Mouse (Mus musculus) T-helper 2 cell (primary cell): Measurements from ENCODE around the gene Ddah1.

ENCODE experiments used
- in situ Hi-C: fragments of 300-600 bp; cut with MboI, MseI; formaldehyde crosslinking; loops from one replicate; pipeline ENCODE4 v1.15.1; 2025; ENCODE audit warnings: high pct_unique_total_duplicates

Gene Ddah1

DNA sequence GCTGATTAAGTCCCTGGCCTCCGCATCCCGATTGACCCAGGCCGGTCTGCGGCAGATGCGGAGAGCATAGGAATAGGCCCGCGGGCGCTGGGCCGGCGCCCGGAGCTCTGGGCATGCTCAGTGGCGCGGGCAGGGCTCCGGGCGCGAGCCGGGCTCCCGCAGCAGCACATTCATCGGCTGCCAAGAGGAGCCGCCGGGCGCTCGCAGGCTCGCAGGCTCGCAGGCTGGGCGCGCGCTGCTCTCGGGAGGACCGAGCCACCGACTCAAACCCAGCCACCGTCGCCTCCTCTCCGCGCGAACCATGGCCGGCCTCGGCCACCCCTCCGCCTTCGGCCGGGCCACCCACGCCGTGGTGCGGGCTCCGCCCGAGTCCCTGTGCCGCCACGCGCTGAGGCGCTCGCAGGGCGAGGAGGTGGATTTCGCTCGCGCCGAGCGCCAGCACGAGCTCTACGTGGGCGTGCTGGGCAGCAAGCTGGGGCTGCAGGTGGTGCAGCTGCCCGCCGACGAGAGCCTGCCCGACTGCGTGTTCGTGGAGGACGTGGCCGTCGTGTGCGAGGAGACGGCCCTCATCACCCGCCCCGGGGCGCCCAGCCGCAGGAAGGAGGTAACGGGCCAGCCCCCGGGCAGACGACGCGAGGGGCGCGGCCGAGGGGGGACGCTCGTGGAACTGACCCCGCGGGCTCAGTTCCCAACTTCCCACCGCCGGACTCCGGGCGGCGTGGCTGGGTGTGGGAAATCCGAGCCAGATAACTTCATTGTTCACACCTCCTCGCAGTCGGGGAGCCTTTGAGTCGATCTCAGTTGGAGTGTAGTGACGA lies at the start of gene Ddah1:
TSS of gene Ddah1 (plus strand) at position 115 of the 818 bp plus-strand sequence.
- in situ Hi-C loops = no loop called here

DNA sequence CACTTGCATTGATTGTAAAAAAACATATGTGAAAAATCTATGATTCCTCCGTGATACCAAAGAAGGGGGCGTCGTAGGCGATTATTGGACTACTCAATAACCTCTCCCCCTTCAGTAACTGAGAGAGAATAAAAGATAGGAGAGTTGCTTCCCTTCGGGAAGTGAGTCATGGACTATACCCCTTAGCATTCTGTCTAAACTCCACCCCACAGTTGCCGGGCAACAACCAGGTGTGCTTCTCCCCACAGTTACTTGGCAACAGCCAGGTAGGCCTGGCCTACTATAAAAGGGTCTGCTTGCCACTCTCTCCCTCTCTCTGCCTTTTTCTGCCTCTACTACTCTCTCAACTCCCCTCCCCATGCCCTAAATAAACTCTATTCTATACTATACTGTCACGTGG lies 42.6 kb upstream of the Ddah1 start:
- in situ Hi-C loops = no loop called here

DNA sequence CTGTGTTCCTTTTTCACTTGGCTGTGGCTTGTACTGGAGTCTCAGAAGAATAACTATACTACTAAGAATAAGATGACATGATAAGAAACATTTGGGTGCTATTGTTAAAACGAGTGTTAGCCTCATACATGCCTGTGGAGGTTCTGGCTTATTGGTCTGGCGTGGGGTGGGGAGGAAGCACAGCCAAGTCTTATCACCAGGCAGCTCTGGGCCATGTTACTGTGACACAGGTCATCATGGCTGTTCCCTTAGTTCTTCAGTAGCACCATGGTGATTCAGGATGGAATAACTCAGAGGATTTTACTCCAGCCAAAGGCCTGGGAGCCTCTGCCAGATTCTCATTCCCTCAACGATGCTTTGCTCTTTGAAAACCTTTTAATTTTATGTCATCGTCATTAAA lies 38.8 kb upstream of the Ddah1 start:
- in situ Hi-C loops = no loop called here

DNA sequence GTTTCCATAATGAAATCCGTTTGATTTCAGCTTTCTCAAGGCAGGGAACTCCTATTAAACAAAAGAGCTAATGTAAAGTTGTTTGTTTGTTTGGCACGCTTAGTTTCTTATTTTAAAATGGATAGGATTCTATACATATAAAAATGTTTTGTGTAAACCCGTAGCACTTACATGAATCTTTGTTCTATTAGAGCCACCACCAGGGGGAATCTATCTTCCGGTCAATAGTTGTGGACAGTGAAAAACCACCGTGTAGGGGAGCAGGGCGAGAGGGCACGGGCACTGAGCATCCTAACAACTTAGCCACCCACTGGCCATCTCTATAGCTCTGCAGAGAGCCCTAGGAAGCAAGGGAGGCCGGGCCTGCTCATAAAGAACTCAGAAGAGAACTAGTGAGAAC lies 33.4 kb upstream of the Ddah1 start:
- in situ Hi-C loops = no loop called here

DNA sequence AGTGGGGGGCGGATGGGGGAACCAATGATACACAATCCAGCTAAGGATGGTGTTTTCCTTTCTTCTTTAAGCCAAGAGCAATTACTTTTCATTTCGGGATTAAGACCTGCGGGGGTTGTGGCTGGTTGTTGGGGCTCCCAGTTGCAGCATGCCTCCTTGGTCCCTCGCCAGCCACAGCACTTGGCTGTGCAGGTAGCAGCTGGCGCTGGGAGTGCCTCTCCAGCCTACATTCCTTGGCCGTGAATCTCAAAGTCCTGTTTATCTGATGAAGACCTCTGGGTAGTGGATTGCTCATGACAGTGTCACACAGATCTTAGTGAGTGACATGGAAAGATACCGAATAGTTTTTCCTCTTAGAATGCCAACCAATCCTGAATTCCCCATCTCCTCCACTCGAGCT lies 30.1 kb upstream of the Ddah1 start:
- in situ Hi-C loops = no loop called here

DNA sequence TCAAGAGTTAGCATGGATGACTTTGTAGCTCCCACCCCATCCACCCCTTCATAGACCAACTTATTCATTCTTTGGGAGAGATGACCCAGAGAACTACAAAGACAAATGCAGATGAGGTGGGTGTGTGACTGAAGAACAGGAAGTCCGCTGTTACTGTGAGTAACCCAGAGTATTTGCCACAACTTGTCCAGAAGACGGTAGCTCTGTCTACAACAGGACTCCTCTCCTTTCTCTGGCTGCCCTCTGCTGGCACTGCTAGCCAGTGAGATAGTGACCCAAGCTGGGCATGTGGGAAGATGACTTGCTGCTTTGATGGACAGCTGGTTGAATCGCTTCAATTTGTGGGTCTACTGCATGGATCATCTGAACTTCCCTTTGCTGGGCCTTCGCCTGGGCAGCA lies 28.9 kb upstream of the Ddah1 start:
- in situ Hi-C loops = no loop called here

DNA sequence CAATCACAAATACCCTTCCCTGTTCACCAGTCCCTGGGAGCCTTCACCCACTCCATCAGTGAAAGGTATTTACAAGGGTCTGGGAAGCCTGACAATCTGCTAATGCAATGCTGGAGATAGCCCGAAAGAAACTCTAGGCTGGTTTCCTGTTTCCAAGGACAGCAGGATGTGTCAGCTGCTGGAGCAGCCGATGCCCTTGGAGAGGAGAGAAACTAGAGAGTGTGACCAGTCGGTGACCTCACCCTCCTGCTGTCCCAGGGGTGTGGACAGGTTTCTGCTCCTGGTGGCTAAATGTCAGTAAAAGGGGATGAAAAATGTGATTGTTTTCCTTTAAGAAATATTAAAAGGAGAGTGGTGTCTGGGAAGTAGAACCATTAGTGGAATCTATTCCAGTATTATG lies 28.4 kb upstream of the Ddah1 start:
- in situ Hi-C loops = no loop called here

DNA sequence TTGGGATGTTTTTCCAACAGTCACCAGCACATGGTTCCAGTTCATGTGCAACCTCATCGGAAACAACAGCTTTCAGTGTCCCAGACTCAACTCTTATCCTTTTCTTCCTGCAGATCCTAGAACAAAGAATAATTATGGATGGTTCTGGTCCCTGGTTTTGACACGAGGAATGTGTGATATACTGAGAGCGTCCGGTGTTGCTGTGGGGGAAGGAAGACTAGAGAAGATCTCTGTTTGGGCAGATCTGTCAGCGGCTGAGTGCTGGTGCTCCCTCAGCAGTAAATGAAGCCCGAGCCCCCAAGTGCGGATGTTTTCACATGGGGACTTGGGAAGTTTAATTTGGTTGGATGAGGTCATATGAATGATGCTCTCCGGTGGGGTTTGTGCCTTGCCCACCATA lies 23.6 kb upstream of the Ddah1 start:
- in situ Hi-C loops = no loop called here

DNA sequence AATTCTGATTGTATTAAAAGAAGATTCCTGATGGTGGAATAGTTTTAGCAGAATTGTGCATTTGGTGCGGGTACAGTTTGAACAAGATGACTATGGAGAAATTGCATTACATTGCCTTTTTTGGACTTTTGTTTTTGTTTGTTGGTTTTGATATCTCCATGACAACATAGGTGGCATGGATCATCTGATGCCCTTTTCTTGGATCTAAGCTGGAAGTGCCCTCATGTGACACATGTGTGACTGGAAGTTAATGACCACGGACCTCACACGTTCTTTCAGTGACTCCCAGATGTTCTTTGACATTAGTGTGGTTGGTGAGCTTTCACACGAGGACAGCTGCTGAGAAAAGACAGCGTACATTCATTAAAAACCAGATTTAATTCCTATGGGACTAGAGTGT lies 21.9 kb upstream of the Ddah1 start:
- in situ Hi-C loops = no loop called here

DNA sequence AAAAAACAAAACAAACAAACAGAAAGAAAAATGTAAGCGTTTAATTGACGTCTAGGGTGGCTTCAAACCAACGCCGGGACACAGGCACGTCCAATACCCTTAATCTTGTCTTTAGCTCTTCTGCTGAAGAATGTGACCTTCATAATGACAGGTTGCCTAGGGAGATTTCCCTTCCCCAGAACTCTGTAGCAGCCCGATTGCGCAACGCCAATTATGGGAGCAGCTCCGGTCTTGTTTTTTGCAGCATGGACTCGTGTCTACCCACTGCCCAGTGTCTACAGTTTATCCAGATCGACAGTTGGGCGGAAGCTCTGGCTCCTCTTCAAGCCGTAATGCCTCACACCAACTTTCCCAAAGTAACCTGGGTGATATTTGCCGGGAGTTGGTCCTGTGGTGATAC lies 19.8 kb upstream of the Ddah1 start:
- in situ Hi-C loops = no loop called here

DNA sequence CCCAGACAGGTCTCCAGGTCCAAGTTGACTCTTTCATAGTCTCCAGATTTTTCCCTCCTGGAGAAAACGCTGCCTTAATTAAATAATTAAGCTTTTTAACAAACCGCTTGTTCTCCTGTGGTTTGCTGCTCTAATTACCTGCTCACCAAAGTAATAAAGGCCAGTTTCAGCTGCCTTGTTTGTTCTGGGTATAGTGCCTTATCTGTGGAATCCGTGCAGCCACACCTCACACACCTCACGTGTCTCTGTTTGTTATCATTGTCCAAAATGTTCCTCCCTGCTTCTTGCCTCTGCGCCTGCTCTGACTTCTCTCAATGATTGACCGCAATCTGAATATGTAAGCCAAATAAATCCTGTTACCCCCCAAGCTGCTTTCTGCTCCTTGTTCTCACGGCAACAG lies 18.6 kb upstream of the Ddah1 start:
- in situ Hi-C loops = no loop called here

DNA sequence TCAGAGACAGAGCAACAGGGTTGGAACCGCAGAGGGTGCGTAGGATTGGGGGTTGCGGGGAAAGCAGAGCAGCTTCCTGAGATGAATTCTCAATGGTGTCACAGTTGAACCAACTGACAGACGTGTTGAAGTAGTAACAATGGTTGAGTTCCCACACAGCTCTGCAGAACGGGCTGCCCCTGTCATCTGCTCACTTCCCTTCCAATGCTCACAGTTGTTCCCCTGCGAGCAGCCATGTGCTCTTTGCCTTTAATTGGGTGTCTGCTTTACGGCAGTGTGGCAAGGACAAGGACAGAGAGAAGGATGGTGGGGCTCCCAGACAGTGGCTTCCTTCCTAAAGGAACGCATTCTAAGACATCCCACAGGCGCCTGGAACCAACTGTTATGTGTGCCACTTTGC lies 15.4 kb upstream of the Ddah1 start:
- in situ Hi-C loops = no loop called here

DNA sequence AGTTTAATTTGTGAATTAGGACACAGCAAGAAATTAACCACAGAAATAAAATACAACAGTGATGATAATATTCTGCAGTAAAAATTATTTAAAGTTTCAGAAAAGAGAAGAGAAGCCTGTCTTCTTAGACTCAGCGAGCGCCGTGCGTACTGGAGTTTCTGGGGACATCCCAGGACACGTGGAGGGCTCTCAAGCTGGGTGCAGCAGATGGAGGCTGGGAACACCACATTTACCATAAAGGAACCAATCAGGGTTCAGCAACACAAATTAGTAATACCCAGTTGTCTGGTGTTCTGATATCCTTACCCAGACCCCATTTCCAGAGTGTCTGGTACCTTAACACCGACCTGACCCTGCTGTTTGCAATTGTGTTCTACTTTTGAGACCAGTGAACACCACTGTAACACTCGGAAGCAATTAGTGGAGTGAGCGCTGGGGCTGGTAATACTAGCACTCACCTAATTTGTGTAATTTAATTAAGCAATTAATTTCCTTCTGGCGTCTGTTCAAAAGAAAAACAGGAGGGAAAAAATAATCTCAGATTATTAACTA lies 14.9 kb upstream of the Ddah1 start:
- in situ Hi-C loops = no loop called here

DNA sequence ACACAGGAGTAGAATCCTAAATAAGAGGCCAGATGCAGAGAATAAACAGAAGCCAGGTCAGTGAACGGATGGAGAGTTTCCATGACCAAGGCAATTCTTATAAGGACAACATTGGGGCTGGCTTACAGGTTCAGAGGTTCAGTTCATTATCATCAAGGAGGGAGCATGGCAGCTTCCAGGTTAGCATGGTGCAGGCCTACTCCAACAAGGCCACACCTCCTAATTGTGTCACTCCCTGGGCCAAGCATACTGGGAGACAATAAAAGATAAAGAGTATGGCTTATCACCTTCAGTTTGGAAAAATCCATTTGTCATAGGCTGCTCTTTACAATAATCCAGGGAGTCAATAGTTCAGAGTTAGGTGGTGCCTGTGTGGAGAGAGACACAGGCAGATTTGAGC lies 9.8 kb upstream of the Ddah1 start:
- in situ Hi-C loops = no loop called here

DNA sequence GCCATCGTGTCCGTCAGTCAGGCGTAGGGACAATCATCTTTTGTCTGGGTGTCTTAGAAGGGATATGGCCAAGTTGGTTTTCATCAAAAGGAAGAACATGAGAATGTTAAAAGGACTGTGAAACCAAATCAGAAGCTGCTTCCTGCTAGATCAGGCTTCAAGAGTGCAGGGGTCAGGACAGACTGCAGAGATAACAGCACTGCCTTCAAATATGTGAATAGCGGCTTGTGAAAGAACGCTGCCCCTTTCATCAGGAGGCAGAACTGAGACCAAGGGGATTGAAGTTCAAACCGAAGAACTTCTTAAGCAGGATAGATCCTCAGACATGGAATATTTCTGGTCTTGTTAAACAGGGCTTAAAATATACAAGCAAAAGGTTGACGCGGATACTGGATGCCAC lies 2.0 kb upstream of the Ddah1 start:
- in situ Hi-C loops = no loop called here

DNA sequence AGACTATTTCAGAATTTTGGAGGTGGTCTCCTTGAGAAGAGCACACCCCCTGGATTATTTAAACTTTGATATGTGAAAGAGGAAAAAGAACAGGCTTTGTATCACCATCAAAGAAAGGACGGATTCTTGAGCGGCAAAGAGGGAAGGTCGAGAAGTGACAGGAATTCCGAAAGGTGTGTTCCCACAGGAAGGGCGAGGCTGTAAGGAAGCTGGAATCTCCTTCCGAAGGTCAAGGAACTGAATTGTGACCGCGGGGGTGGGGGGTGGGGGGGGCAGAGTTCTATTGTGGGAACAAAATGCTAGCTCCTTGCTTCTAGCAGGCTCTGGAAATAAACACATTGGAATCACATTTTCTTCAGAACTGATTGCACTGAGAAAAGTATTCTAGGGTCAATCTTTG lies 1.3 kb upstream of the Ddah1 start:
- in situ Hi-C loops = no loop called here

DNA sequence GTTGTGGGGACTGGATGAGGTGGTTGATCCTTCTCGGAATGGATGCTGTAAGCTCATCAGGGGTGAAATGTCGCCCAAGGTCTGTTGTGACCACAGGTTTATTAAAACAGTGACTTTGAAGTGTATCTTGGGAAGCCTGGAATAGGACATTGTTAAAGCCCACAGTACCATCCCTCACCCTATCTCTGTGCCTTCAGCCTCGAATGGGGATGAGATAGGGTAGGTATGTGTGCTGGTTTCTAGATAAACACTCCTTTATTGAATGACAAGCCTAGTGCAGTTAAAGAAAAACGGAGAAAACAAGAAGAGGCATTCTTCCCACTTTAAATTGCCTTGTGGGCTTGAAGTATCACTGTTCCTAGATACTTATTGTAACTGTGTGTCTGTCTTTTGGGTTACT lies 631 bp upstream of the Ddah1 start:
- in situ Hi-C loops = no loop called here

DNA sequence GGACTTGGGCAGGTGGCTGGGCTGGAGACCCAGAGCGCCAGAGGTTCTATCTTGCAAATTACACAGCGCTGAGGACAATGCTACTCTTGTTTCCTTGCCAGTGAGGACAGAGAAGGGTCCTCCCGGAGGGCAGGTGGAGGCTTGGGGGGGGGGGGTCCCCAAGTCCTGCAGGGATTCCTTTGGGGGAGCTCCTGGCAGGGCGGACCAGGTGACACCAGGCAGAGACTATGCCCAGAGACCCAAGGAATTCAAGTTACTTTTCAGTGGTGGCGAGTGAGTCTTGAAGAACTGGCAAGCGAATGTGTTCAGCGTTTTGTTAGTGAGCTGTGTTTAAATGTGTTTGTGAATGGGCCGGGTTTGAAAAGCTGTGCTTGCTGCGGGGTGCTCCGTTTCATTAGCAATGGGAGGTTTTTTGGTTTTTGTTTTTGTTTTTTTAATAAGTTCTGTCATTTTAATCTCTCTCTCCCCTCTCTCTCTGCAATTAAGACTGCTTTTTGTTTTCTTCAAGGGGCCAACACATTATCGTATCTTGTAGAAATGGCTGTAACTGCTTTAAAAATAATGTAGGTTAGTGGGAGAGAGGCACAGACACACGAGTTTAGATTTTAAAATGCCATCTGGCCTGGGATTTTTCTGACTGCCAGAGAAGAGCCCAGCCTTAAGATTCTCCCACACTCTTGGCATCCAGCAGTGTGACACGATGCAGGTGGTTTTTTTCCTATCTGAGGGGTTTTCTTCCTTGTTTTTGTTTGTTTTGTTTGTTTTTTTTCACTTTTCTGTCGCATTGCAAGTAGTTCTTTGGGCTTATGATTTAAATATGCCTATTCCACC lies 1.1 kb downstream of the Ddah1 start:
- in situ Hi-C loops = no loop called here

DNA sequence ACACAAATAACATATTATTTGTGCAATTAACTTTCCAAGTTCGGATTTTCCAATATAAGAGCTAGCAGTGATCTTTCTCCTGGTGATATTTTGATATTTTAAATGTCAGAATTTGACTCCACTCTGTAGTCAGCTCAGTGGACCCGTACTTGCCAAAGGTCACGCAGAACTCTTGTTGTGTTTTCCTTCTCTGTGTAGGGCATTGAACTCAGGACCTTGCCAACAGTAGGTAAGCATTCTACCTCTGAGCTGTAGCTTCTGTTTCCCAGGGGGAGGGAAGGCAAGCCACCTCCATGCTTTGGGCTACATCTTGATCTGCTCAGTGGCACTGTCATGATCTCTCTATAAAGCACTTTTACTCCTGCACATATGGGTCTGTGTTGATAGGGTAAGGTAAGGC lies 2.1 kb downstream of the Ddah1 start:
- in situ Hi-C loops = no loop called here

DNA sequence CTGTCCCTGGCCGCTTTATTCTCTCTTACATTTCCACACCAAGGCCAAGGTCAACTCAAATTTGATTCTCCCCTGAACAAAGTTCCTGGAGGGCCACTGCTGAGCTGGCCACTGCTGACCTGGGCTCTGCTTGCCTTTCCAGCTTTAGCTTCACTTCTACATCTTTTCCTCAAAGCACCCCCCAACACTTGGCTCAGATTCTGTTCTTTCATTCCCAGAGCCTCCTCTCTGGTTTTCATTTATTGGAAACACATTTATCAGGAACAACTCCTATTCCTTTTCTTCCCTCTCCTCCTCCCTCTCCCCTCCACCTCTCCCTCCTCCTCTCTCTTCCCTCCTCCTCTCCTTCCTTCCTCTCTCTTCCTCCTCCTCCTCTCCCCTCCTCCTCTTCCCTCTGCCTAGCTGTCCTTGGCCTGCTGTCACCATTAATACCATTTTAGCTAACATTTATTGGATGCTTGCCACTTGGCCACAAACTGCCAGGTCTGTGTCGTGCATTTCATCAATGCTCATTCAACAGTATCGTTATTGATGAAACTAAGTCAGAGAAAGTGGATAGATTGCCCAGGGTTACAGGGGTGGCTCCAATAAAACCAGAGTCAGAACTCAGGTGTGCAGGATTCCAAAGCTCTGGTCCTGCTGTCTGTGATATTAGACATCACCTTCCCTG lies 3.2 kb downstream of the Ddah1 start:
- in situ Hi-C loops = no loop called here

DNA sequence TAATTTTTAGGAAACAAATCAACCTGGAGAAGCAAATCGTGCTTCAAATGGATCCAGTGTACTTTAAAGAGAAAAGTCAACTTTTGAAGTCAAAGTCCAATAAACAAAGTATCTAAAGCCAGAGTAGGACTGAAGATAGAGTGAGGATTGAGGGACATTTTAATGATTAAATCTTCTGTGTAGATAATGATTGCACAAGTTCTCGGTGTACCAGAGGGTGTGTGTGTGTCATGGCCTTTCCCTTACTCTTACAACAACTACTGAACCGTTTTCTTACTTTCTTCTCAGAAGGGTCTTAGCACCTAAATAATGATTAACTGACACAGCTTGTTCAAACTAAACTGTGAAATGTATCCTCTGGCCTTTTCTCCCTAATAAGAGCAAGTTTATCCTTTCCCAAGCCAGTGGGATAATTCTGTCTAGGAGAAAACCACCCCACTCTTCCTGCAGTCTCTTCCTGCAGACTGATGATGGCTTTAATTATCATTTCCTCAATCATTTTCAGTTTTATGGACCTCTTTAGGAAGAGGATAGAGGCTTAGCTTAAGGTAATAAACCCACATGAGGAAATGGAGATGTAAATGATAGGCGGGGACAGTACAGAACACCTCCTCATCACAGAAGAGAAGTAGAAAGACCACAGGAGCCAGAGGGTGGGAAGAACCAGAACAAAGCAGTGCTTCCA lies 4.6 kb downstream of the Ddah1 start:
- in situ Hi-C loops = no loop called here

DNA sequence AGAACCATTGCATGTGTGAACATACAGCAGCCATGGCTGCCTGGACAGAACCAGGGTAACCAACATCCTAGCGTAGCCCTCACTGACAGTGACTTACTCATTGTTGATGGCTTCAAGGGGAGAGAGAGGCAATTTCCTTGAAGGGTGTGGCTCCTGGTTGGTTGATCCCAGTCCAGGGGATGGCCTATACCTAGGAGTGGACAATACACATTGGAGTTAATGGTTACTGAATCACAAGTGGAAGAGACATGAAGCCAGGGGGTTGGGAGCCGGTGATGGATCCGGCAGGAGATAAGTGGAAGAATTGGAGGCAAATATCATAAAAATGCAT lies 5.1 kb downstream of the Ddah1 start:
- in situ Hi-C loops = no loop called here
